Mouse (Mus musculus): ENCODE data around the gene Rassf3.

DNA sequence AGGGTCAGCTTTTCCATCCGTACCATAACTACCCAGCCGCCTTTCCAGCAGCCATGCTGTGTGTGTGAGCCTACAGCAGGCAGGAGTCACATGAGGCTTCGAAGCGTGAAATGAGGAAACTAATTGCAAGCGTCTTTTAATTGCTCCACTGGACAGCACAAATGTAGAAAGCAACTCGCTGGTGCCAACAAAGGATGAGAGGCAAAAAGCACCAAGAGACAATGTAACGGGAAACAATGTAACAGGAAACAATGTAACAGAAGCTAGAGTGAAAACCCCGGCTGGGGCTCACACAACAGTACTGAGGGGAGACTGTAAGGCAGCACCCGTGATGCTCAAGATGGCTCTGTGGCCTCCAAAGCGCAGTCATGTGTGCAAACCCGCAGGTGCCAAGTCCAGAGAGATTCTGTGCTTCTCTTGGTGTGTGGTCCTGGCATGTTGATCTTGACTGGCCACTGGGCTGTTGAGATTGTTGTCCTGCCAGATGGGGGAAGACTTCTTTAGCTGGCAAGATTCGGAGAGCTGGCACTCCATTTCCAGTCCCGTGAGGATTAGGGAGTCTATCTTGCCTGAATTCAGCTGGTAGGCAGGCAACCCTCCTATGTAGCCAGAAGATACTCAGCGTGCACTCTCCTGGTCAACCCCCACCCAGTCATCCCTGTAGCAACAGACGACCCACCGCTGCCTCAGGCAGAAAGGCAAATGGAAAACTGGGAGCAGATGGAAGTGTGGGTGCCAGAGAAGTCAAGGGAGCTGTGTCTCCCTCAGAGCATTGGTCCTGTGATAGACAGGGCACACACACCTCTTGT lies 52.4 kb downstream of the Rassf3 start:
- TF ChIP-seq CTCF (IDR thresholded peaks at IDR 0.05; ENCODE audit: control insufficient read depth, insufficient read depth, low read length) (no peak), POLR2A (IDR thresholded peaks at IDR 0.05; ENCODE audit: borderline replicate concordance, control insufficient read depth, low read depth, low read length) (no peak)
